In genomic region chr16:95702562-95703545, GRCm38 (mm10) we compare ENCODE assay signal across 8 mouse cellular contexts. TPM values are rescaled to one million over a fixed set of nuclear protein-coding genes. Genes with fewer than 3 reads are reported as not detected.
DNase-seq lines count a peak whose midpoint lies in the region; ATAC-seq and TF ChIP-seq lines count a peak whose summit lies in the region.

No protein-coding gene starts in this region.

- H3K27me3 ChIP-seq in heart, embryonic 10.5 days (ENCODE audit: insufficient read depth, poor library complexity, severe bottlenecking): no peaks in the 10 kb centered on the region
- H3K27me3 ChIP-seq in heart, embryonic 15.5 days: no peaks in the 10 kb centered on the region
- H3K27me3 ChIP-seq in limb, embryonic 12.5 days: no peaks in the 10 kb centered on the region; the same call in 1 of the 2 replicates
- H3K27me3 ChIP-seq in myocyte (ENCODE audit: control insufficient read depth, insufficient read depth, insufficient read length): no peaks in the 10 kb centered on the region

- peak; percentile 82 for DNase-seq in heart, embryonic 10.5 days (ENCODE audit: low spot score)
- no peak for DNase-seq in heart, adult 11 months
- no peak for DNase-seq in ES-E14 (ENCODE audit: low read depth, low spot score)
- peak; percentile 66 for DNase-seq in cerebellum, adult 9-10 months
- DNase-seq in urinary bladder, postnatal 14 days (ENCODE audit: low spot score): no peak

- peaks cover 17% of the 10 kb centered on the region for H3K36me3 ChIP-seq in heart, embryonic 10.5 days
- H3K36me3 ChIP-seq in ES-E14 (ENCODE audit: control insufficient read depth, insufficient read depth, low read length, poor library complexity, severe bottlenecking) (no peaks in the 10 kb centered on the region; the same call in 1 of the 2 replicates), myocyte (ENCODE audit: control insufficient read depth, insufficient read depth) (peaks cover 15% of the 10 kb centered on the region)
- peaks cover 10% of the 10 kb centered on the region for H3K36me3 ChIP-seq in heart, embryonic 15.5 days
- peaks cover 29% of the 10 kb centered on the region for H3K36me3 ChIP-seq in limb, embryonic 12.5 days

- in situ Hi-C loops in ES-E14 (cut with MboI; ENCODE audit: low sequenced_read_pairs in 2 of 2, unreplicated experiment in 2 of 2): no loop called here

- peak overlapping the region; percentile 96 for H3K4me3 ChIP-seq in heart, embryonic 10.5 days
- H3K4me3 ChIP-seq in ES-E14 (ENCODE audit: insufficient read depth in 1 of 2, low read depth in 1 of 2, low read length in 2 of 2, poor library complexity in 1 of 2, severe bottlenecking in 1 of 2) (peak overlapping the region; percentile 89 to 91), myocyte (peak overlapping the region; percentile 88)
- peak overlapping the region; percentile 95 for H3K4me3 ChIP-seq in heart, embryonic 15.5 days
- H3K4me3 ChIP-seq in limb, embryonic 12.5 days (replicated peaks): peak overlapping the region; percentile 96

- H3K9ac ChIP-seq in ES-E14 (ENCODE audit: insufficient read depth, low read depth, low read length, poor library complexity, severe bottlenecking): peak overlapping the region; percentile 91
- H3K9ac ChIP-seq in heart, embryonic 15.5 days: peak overlapping the region; percentile 99
- H3K9ac ChIP-seq in limb, embryonic 12.5 days (replicated peaks): peak overlapping the region; percentile 100

- peak overlapping the region; percentile 98 for H3K27ac ChIP-seq in heart, embryonic 10.5 days
- H3K27ac ChIP-seq in ES-E14 (ENCODE audit: insufficient read depth, low read depth, low read length, poor library complexity, severe bottlenecking): no peak overlapping the region
- peak overlapping the region; percentile 98 for H3K27ac ChIP-seq in heart, embryonic 15.5 days
- peak overlapping the region; percentile 98 for H3K27ac ChIP-seq in limb, embryonic 12.5 days

- TF ChIP-seq POLR2A in myocyte (IDR thresholded peaks at IDR 0.05; ENCODE audit: insufficient read length, low read depth): no peak

- 2% methylated on average over 62 of the region's 62 CpGs for WGBS in heart, embryonic 10.5 days
- under 1% methylated on average over 62 of the region's 62 CpGs for WGBS in heart, embryonic 15.5 days
- under 1% methylated on average over 62 of the region's 62 CpGs for WGBS in limb, embryonic 12.5 days

- peak overlapping the region; percentile 92 for H3K4me2 ChIP-seq in heart, embryonic 15.5 days
- H3K4me2 ChIP-seq in limb, embryonic 12.5 days: peak overlapping the region; percentile 78
- H3K4me2 ChIP-seq in myocyte (ENCODE audit: low read depth): peak overlapping the region; percentile 86

- H3K79me2 ChIP-seq in myocyte (ENCODE audit: control insufficient read depth, insufficient read depth): peaks cover 52% of the 10 kb centered on the region

- peak; percentile 58 for ATAC-seq in heart, embryonic 15.5 days (replicated peaks; ENCODE audit: insufficient number of reproducible peaks, insufficient read depth, low FRiP score, low read depth)
- ATAC-seq in limb, embryonic 12.5 days (ENCODE audit: insufficient number of reproducible peaks, insufficient read depth, low FRiP score, low TSS enrichment, low read depth): peak; percentile 74

- H3ac ChIP-seq in myocyte (ENCODE audit: control insufficient read depth, insufficient read length): peak overlapping the region; percentile 96

- H3K9me3 ChIP-seq in heart, embryonic 10.5 days: no peaks in the 10 kb centered on the region
- H3K9me3 ChIP-seq in ES-E14 (ENCODE audit: control insufficient read depth, insufficient read depth, low read depth, low read length): no peaks in the 10 kb centered on the region
- no peaks in the 10 kb centered on the region for H3K9me3 ChIP-seq in heart, embryonic 15.5 days (replicated peaks)
- no peaks in the 10 kb centered on the region for H3K9me3 ChIP-seq in limb, embryonic 12.5 days

- H3K4me1 ChIP-seq in heart, embryonic 10.5 days: peaks cover 29% of the 10 kb centered on the region
- peaks cover 0 to 3% of the 10 kb centered on the region in 2 experiments; a peak in 1 of 4 replicates for H3K4me1 ChIP-seq in ES-E14 (ENCODE audit: control insufficient read depth in 2 of 2, insufficient read depth in 2 of 2, low read length in 2 of 2, poor library complexity in 1 of 2)
- H3K4me1 ChIP-seq in heart, embryonic 15.5 days (replicated peaks): peaks cover 38% of the 10 kb centered on the region
- H3K4me1 ChIP-seq in limb, embryonic 12.5 days (replicated peaks): peaks cover 56% of the 10 kb centered on the region

TF ChIP-seq in ES-E14, 5 proteins besides CTCF, POLR2A, EP300 and RAD21:
- TF ChIP-seq ZNF384 (IDR thresholded peaks at IDR 0.05; ENCODE audit: low read depth, low read length) (no peak), ZC3H11A (IDR thresholded peaks at IDR 0.05; ENCODE audit: borderline replicate concordance, low read depth, low read length) (no peak), CHD2 (IDR thresholded peaks at IDR 0.05; ENCODE audit: low read depth, low read length) (no peak), MAFK (IDR thresholded peaks at IDR 0.05; ENCODE audit: insufficient read depth, low read depth, low read length) (no peak), HCFC1 (IDR thresholded peaks at IDR 0.05; ENCODE audit: borderline replicate concordance, insufficient read depth, low read length) (no peak)

TF ChIP-seq in myocyte, 11 proteins besides CTCF, POLR2A, EP300 and RAD21:
- TF ChIP-seq POLR2AphosphoS2 (IDR thresholded peaks at IDR 0.05; ENCODE audit: insufficient read length, low read depth) (no peak), MYOG (IDR thresholded peaks at IDR 0.05; ENCODE audit: control insufficient read depth in 1 of 3, insufficient read depth in 1 of 3, insufficient read length in 2 of 3, low read depth in 2 of 3) (no peak), TCF3 (IDR thresholded peaks at IDR 0.05; ENCODE audit: insufficient read length, low read depth) (no peak), E2F4 (IDR thresholded peaks at IDR 0.05; ENCODE audit: insufficient read depth) (no peak), SRF (IDR thresholded peaks at IDR 0.05; ENCODE audit: control insufficient read depth, insufficient read length, low read depth) (no peak), REST (IDR thresholded peaks at IDR 0.05; ENCODE audit: insufficient read depth, insufficient read length) (no peak), USF1 (IDR thresholded peaks at IDR 0.05; ENCODE audit: low read depth) (no peak), TCF12 (IDR thresholded peaks at IDR 0.05; ENCODE audit: insufficient read depth, poor library complexity, severe bottlenecking) (no peak), MAX (IDR thresholded peaks at IDR 0.05; ENCODE audit: low read depth) (no peak), CEBPB (IDR thresholded peaks at IDR 0.05; ENCODE audit: insufficient read depth, poor library complexity, severe bottlenecking) (no peak), MYOD1 (IDR thresholded peaks at IDR 0.05; ENCODE audit: control insufficient read depth in 1 of 3, insufficient read length in 2 of 3, low read depth in 2 of 3) (no peak)

RNA-seq across cellular contexts. Expression of gene Ets2, which starts 1.0 kb away (rescaled TPM):
- polyA plus RNA-seq in heart, embryonic 10.5 days (2016; fragmentation: Nextera tagmentation; extraction: Ambion mirVana): 38.5 and 41.0 TPM in 2 replicates
- 12.8 and 16.2 TPM in 2 replicates for total RNA-seq in ES-E14 (2012; rRNA removed)
- 56.5 and 65.0 TPM in 2 replicates for polyA plus RNA-seq in heart, embryonic 15.5 days (2015; fragmentation: Nextera tagmentation; extraction: Ambion mirVana)
- polyA plus RNA-seq in limb, embryonic 12.5 days (2016; fragmentation: Nextera tagmentation; extraction: Ambion mirVana): 123 and 124 TPM in 2 replicates
- 73.9 TPM for polyA plus RNA-seq in myocyte (2012; fragmentation: generic; extraction: Trizol)

Comparison
In these comparisons a context has a peak if more than half of its experiments do, and no peak if none do; other contexts are left out.
1. DNase-seq: peak in heart, embryonic 10.5 days (single experiment) and cerebellum, adult 9-10 months (single experiment); none in heart, adult 11 months (single experiment), ES-E14 (single experiment) and urinary bladder, postnatal 14 days (single experiment).
2. Peak in every context shown above with its lines, with median percentiles within 50 percentile points of each other: H3K4me3 ChIP-seq, H3K9ac ChIP-seq and H3K4me2 ChIP-seq.